Mouse (Mus musculus): Measurements from ENCODE around the gene Jam3. TPM values are rescaled to one million over a fixed set of nuclear protein-coding genes. Genes with fewer than 3 reads are reported as not detected.

Gene Jam3
- 151 and 163 TPM in 2 replicates for polyA plus RNA-seq (2014; fragmentation: Nextera tagmentation; extraction: Ambion mirVana)

GRCm38 (mm10) chr9:27154763-27155530, at the start of gene Jam3:
Gene Jam3 (minus strand): TSS chr9:27155421.
- ATAC-seq (ENCODE audit: low FRiP score), result peak; percentile 98
- Histone ChIP-seq H3K4me3 (ENCODE audit: low read depth, low read length) (peak within 1 kb of the TSS; percentile 80), H3K4me2 (replicated peaks; ENCODE audit: low read depth, low read length) (peak within 1 kb of the TSS; percentile 59), H3K27ac (ENCODE audit: low read depth, low read length) (peak within 1 kb of the TSS; percentile 89), H3K4me1 (replicated peaks; ENCODE audit: control insufficient read depth, insufficient read depth, low read length) (0 out of 2 replicates have a peak, but pooled peaks cover 2% of the 10 kb centered on the region), H3K36me3 (ENCODE audit: control insufficient read depth, insufficient read depth, low read length) (no peaks in the 10 kb centered on the region), H3K9ac (ENCODE audit: low read depth, low read length) (peak within 1 kb of the TSS; percentile 70), H3K27me3 (ENCODE audit: control insufficient read depth, insufficient read depth, low read length) (no peaks in the 10 kb centered on the region), H3K9me3 (ENCODE audit: control insufficient read depth, low read length) (no peaks in the 10 kb centered on the region)
- WGBS, result under 1% methylated on average over 58 of the region's 58 CpGs
- DNase-seq (ENCODE audit: low spot score), result peak; percentile 100

GRCm38 (mm10) chr9:27204201-27204600, 49.0 kb upstream of the Jam3 start:
- ATAC-seq (ENCODE audit: low FRiP score), result no peak
- WGBS, result 92% methylated on average over 6 of the region's 6 CpGs
- DNase-seq (ENCODE audit: low spot score), result no peak
- H3K9me3 ChIP-seq (ENCODE audit: control insufficient read depth, low read length), result no peaks in the 10 kb centered on the region
- no peak overlapping the region for H3K9ac ChIP-seq (ENCODE audit: low read depth, low read length)
- no peak overlapping the region for H3K4me3 ChIP-seq (ENCODE audit: low read depth, low read length)
- H3K4me2 ChIP-seq (replicated peaks; ENCODE audit: low read depth, low read length), result no peak overlapping the region
- H3K36me3 ChIP-seq (ENCODE audit: control insufficient read depth, insufficient read depth, low read length), result no peaks in the 10 kb centered on the region
- peaks cover 2% of the 10 kb centered on the region; the same call in 1 of the 2 replicates for H3K4me1 ChIP-seq (replicated peaks; ENCODE audit: control insufficient read depth, insufficient read depth, low read length)
- no peaks in the 10 kb centered on the region; the same call in 1 of the 2 replicates for H3K27me3 ChIP-seq (ENCODE audit: control insufficient read depth, insufficient read depth, low read length)
- H3K27ac ChIP-seq (ENCODE audit: low read depth, low read length), result no peak overlapping the region

GRCm38 (mm10) chr9:27203134-27203533, 47.9 kb upstream of the Jam3 start:
- ATAC-seq (ENCODE audit: low FRiP score) (peak; percentile 99), DNase-seq (ENCODE audit: low spot score) (peak; percentile 92)
- H3K9me3 ChIP-seq (ENCODE audit: control insufficient read depth, low read length), result no peaks in the 10 kb centered on the region
- H3K9ac ChIP-seq (ENCODE audit: low read depth, low read length), result no peak overlapping the region
- H3K4me2 ChIP-seq (replicated peaks; ENCODE audit: low read depth, low read length), result no peak overlapping the region
- H3K27ac ChIP-seq (ENCODE audit: low read depth, low read length), result peak overlapping the region; percentile 60; the same call in 1 of the 2 replicates
- no peak overlapping the region for H3K4me3 ChIP-seq (ENCODE audit: low read depth, low read length)
- WGBS, result 4% methylated on average over 2 of the region's 2 CpGs
- no peaks in the 10 kb centered on the region for H3K36me3 ChIP-seq (ENCODE audit: control insufficient read depth, insufficient read depth, low read length)
- peaks cover 2% of the 10 kb centered on the region; the same call in 1 of the 2 replicates for H3K4me1 ChIP-seq (replicated peaks; ENCODE audit: control insufficient read depth, insufficient read depth, low read length)
- H3K27me3 ChIP-seq (ENCODE audit: control insufficient read depth, insufficient read depth, low read length), result no peaks in the 10 kb centered on the region; the same call in 1 of the 2 replicates

GRCm38 (mm10) chr9:27201472-27202219, 46.4 kb upstream of the Jam3 start:
- 76% methylated on average over 8 of the region's 8 CpGs for WGBS
- DNase-seq (ENCODE audit: low spot score) (no peak), ATAC-seq (ENCODE audit: low FRiP score) (no peak)
- Histone ChIP-seq H3K4me2 (replicated peaks; ENCODE audit: low read depth, low read length) (no peak overlapping the region), H3K9ac (ENCODE audit: low read depth, low read length) (no peak overlapping the region), H3K4me3 (ENCODE audit: low read depth, low read length) (no peak overlapping the region), H3K4me1 (replicated peaks; ENCODE audit: control insufficient read depth, insufficient read depth, low read length) (peaks cover 2% of the 10 kb centered on the region; the same call in 1 of the 2 replicates), H3K27me3 (ENCODE audit: control insufficient read depth, insufficient read depth, low read length) (no peaks in the 10 kb centered on the region; the same call in 1 of the 2 replicates), H3K9me3 (ENCODE audit: control insufficient read depth, low read length) (no peaks in the 10 kb centered on the region), H3K36me3 (ENCODE audit: control insufficient read depth, insufficient read depth, low read length) (no peaks in the 10 kb centered on the region), H3K27ac (ENCODE audit: low read depth, low read length) (no peak overlapping the region)

- DNase-seq (ENCODE audit: low spot score) (no peak), ATAC-seq (ENCODE audit: low FRiP score) (no peak)
- WGBS, result 76% methylated on average over 5 of the region's 6 CpGs
- Histone ChIP-seq H3K27me3 (ENCODE audit: control insufficient read depth, insufficient read depth, low read length) (no peaks in the 10 kb centered on the region), H3K27ac (ENCODE audit: low read depth, low read length) (no peak overlapping the region), H3K9me3 (ENCODE audit: control insufficient read depth, low read length) (no peaks in the 10 kb centered on the region), H3K4me3 (ENCODE audit: low read depth, low read length) (no peak overlapping the region), H3K9ac (ENCODE audit: low read depth, low read length) (no peak overlapping the region), H3K4me2 (replicated peaks; ENCODE audit: low read depth, low read length) (no peak overlapping the region), H3K36me3 (ENCODE audit: control insufficient read depth, insufficient read depth, low read length) (no peaks in the 10 kb centered on the region), H3K4me1 (replicated peaks; ENCODE audit: control insufficient read depth, insufficient read depth, low read length) (peaks cover 7% of the 10 kb centered on the region)
Observed at GRCm38 (mm10) chr9:27193592-27194080, 38.4 kb upstream of the Jam3 start.

- ATAC-seq (ENCODE audit: low FRiP score) (peak; percentile 25; the same call in 1 of the 2 replicates), DNase-seq (ENCODE audit: low spot score) (no peak)
- Histone ChIP-seq H3K27ac (ENCODE audit: low read depth, low read length) (no peak overlapping the region), H3K27me3 (ENCODE audit: control insufficient read depth, insufficient read depth, low read length) (no peaks in the 10 kb centered on the region), H3K36me3 (ENCODE audit: control insufficient read depth, insufficient read depth, low read length) (no peaks in the 10 kb centered on the region), H3K9ac (ENCODE audit: low read depth, low read length) (no peak overlapping the region), H3K4me1 (replicated peaks; ENCODE audit: control insufficient read depth, insufficient read depth, low read length) (peaks cover 7% of the 10 kb centered on the region), H3K4me3 (ENCODE audit: low read depth, low read length) (no peak overlapping the region), H3K9me3 (ENCODE audit: control insufficient read depth, low read length) (no peaks in the 10 kb centered on the region), H3K4me2 (replicated peaks; ENCODE audit: low read depth, low read length) (no peak overlapping the region)
- 67% methylated on average over 10 of the region's 10 CpGs for WGBS
Observed at GRCm38 (mm10) chr9:27192761-27193591, 37.8 kb upstream of the Jam3 start.

GRCm38 (mm10) chr9:27192001-27192760, 37.0 kb upstream of the Jam3 start:
- Histone ChIP-seq H3K4me1 (replicated peaks; ENCODE audit: control insufficient read depth, insufficient read depth, low read length) (peaks cover 7% of the 10 kb centered on the region), H3K27ac (ENCODE audit: low read depth, low read length) (no peak overlapping the region), H3K27me3 (ENCODE audit: control insufficient read depth, insufficient read depth, low read length) (no peaks in the 10 kb centered on the region), H3K9me3 (ENCODE audit: control insufficient read depth, low read length) (no peaks in the 10 kb centered on the region), H3K9ac (ENCODE audit: low read depth, low read length) (0 out of 2 replicates have a peak overlapping the region, but pooled peaks have one; percentile 5), H3K36me3 (ENCODE audit: control insufficient read depth, insufficient read depth, low read length) (no peaks in the 10 kb centered on the region), H3K4me3 (ENCODE audit: low read depth, low read length) (peak overlapping the region; percentile 6; the same call in 1 of the 2 replicates), H3K4me2 (replicated peaks; ENCODE audit: low read depth, low read length) (peak overlapping the region; percentile 44)
- DNase-seq (ENCODE audit: low spot score) (peak; percentile 76), ATAC-seq (ENCODE audit: low FRiP score) (peak; percentile 91)
- 7% methylated on average over 14 of the region's 14 CpGs for WGBS

Measured in hindbrain, embryonic 11.5 days (tissue).